Mouse (Mus musculus) midbrain, embryonic 11.5 days (tissue): Measurements from ENCODE around the gene Mapk13. TPM values are rescaled to one million over a fixed set of nuclear protein-coding genes. Genes with fewer than 3 reads are reported as not detected.
"Not testable (repeated sequence)": the region's sequence is repeated elsewhere in the genome, so short reads cannot be mapped to it uniquely, and the experiment has no call there.

ENCODE experiments used
- ATAC-seq: fragments of 200-750 bp; cut with Nextera tagmentation; 2 replicates; pipeline ENCODE4 v1.8.0; 2017; ENCODE audit warnings: moderate TSS enrichment, moderate library complexity; ENCODE audit not compliant: low FRiP score
- DNase-seq: peaks from one replicate; pipeline ENCODE4 v3.0.0; 2015; ENCODE audit warnings: low spot score; ENCODE audit errors: missing footprints
- H3K27ac ChIP-seq: fragments of 300-500 bp; sonication (generic); 2 replicates; pipeline ENCODE4 v1.5.1; 2014; ENCODE audit warnings: low read depth, low read length
- H3K27me3 ChIP-seq: fragments of 300-500 bp; sonication (generic); 2 replicates; pipeline ENCODE4 v1.6.1; 2014; ENCODE audit warnings: mild to moderate bottlenecking, low read length, moderate library complexity, mixed read lengths; ENCODE audit not compliant: control insufficient read depth, insufficient read depth
- H3K36me3 ChIP-seq: fragments of 300-500 bp; sonication (generic); 2 replicates; pipeline ENCODE4 v1.6.1; 2014; ENCODE audit warnings: mild to moderate bottlenecking, low read length, moderate library complexity, mixed read lengths; ENCODE audit not compliant: control insufficient read depth, insufficient read depth
- H3K4me1 ChIP-seq: fragments of 300-500 bp; sonication (generic); 2 replicates; pipeline ENCODE4 v1.6.1; 2014; ENCODE audit warnings: low read length; ENCODE audit not compliant: control insufficient read depth, insufficient read depth
- H3K4me2 ChIP-seq: fragments of 300-500 bp; sonication (generic); 2 replicates; pipeline ENCODE4 v1.6.1; 2014; ENCODE audit warnings: mild to moderate bottlenecking, moderate library complexity
- H3K4me3 ChIP-seq: fragments of 300-500 bp; sonication (generic); 2 replicates; pipeline ENCODE4 v1.5.1; 2014; ENCODE audit warnings: low read depth, low read length
- H3K9ac ChIP-seq: fragments of 300-500 bp; sonication (generic); 2 replicates; pipeline ENCODE4 v1.6.1; 2014; ENCODE audit warnings: low read length
- H3K9me3 ChIP-seq: fragments of 300-500 bp; sonication (generic); 2 replicates; pipeline ENCODE4 v1.6.1; 2016; ENCODE audit warnings: low read length; ENCODE audit not compliant: control insufficient read depth
- WGBS: fragments of 180-500 bp; shearing (Covaris S2); extraction: QIAGEN DNeasy Blood & Tissue Kit; methylation state at CpG from one replicate; pipeline ENCODE4 v1.1.7; 2014; 5-methylcytosine and 5-hydroxymethylcytosine counted together
- polyA plus RNA-seq: library from polyadenylated mRNA; unstranded; fragments of >200 nt; fragmentation: Nextera tagmentation; extraction: Ambion mirVana; gene quantifications from 2 replicates; pipeline ENCODE4 v1.2.1, GENCODE M21; 2014

Gene Mapk13
- polyA plus RNA-seq, result 1.1 and 1.2 TPM in 2 replicates

- H3K4me1 ChIP-seq, result peaks cover 11% of the 10 kb centered on the region
- H3K27me3 ChIP-seq, result peaks cover 31% of the 10 kb centered on the region
- DNase-seq (peak; percentile 83), ATAC-seq (no peak)
- H3K27ac ChIP-seq, result no peak within 1 kb of the TSS
- WGBS, result 3% methylated on average over 35 of the region's 58 CpGs
- no peaks in the 10 kb centered on the region for H3K36me3 ChIP-seq
- peak within 1 kb of the TSS; percentile 44 for H3K4me2 ChIP-seq
- H3K4me3 ChIP-seq, result peak within 1 kb of the TSS; percentile 27
- no peaks in the 10 kb centered on the region for H3K9me3 ChIP-seq
- H3K9ac ChIP-seq, result peak within 1 kb of the TSS; percentile 33; the same call in 1 of the 2 replicates
These were observed at the start of gene Mapk13 for GRCm38 (mm10) chr17:28769121-28769874. Gene Mapk13, plus strand, starts transcription at chr17:28769297.

- no peak within 1 kb of the TSS for H3K27ac ChIP-seq
- no peak for ATAC-seq
- no peak within 1 kb of the TSS for H3K4me2 ChIP-seq
- no peak for DNase-seq
- peaks cover 8% of the 10 kb centered on the region; the same call in 1 of the 2 replicates for H3K36me3 ChIP-seq
- no peak within 1 kb of the TSS for H3K4me3 ChIP-seq
- 91% methylated on average over 4 of the region's 4 CpGs for WGBS
- H3K27me3 ChIP-seq, result no peaks in the 10 kb centered on the region
- no peaks in the 10 kb centered on the region for H3K9me3 ChIP-seq
- no peak within 1 kb of the TSS for H3K9ac ChIP-seq
- no peaks in the 10 kb centered on the region for H3K4me1 ChIP-seq
These were observed 43.3 kb upstream of the Mapk13 start, which contains the start of gene AC170998.1 for GRCm38 (mm10) chr17:28725783-28726182. Gene AC170998.1, plus strand, starts transcription at chr17:28726083.

GRCm38 (mm10) chr17:28727511-28727910 is 41.6 kb upstream of the Mapk13 start:
- not testable (repeated sequence) for DNase-seq, H3K4me3 ChIP-seq, H3K27me3 ChIP-seq, H3K9me3 ChIP-seq, H3K9ac ChIP-seq, ATAC-seq, H3K4me1 ChIP-seq, H3K36me3 ChIP-seq, H3K4me2 ChIP-seq, H3K27ac ChIP-seq
- 92% methylated on average over 11 of the region's 11 CpGs for WGBS

- no peak overlapping the region for H3K27ac ChIP-seq
- H3K4me1 ChIP-seq, result no peaks in the 10 kb centered on the region
- H3K9me3 ChIP-seq, result no peaks in the 10 kb centered on the region
- DNase-seq, result no peak
- H3K4me3 ChIP-seq, result no peak overlapping the region
- no peak for ATAC-seq
- no peaks in the 10 kb centered on the region for H3K27me3 ChIP-seq
- WGBS, result 93% methylated on average over 6 of the region's 6 CpGs
- H3K36me3 ChIP-seq, result 0 out of 2 replicates have a peak, but pooled peaks cover 5% of the 10 kb centered on the region
- H3K4me2 ChIP-seq, result no peak overlapping the region
- H3K9ac ChIP-seq, result no peak overlapping the region
These were observed 33.6 kb upstream of the Mapk13 start for GRCm38 (mm10) chr17:28735317-28736105.

GRCm38 (mm10) chr17:28736486-28736885 is 32.6 kb upstream of the Mapk13 start:
- DNase-seq, result no peak
- no peak overlapping the region for H3K4me3 ChIP-seq
- no peak for ATAC-seq
- 0 out of 2 replicates have a peak, but pooled peaks cover 5% of the 10 kb centered on the region for H3K36me3 ChIP-seq
- no peak overlapping the region for H3K9ac ChIP-seq
- no peak overlapping the region for H3K27ac ChIP-seq
- H3K27me3 ChIP-seq, result no peaks in the 10 kb centered on the region
- H3K9me3 ChIP-seq, result no peaks in the 10 kb centered on the region
- no peaks in the 10 kb centered on the region for H3K4me1 ChIP-seq
- 81% methylated on average over 4 of the region's 4 CpGs for WGBS
- no peak overlapping the region for H3K4me2 ChIP-seq

- Histone ChIP-seq H3K27me3 (no peaks in the 10 kb centered on the region), H3K4me3 (no peak overlapping the region), H3K27ac (no peak overlapping the region), H3K4me2 (no peak overlapping the region), H3K9ac (no peak overlapping the region), H3K9me3 (no peaks in the 10 kb centered on the region), H3K36me3 (0 out of 2 replicates have a peak, but pooled peaks cover 2% of the 10 kb centered on the region), H3K4me1 (no peaks in the 10 kb centered on the region)
- ATAC-seq (no peak), DNase-seq (no peak)
- WGBS, result 85% methylated on average over 4 of the region's 4 CpGs
These were observed 31.1 kb upstream of the Mapk13 start for GRCm38 (mm10) chr17:28737973-28738372.

GRCm38 (mm10) chr17:28739244-28739643 is 29.9 kb upstream of the Mapk13 start:
- no peak for DNase-seq
- H3K4me2 ChIP-seq, result no peak overlapping the region
- H3K9ac ChIP-seq, result no peak overlapping the region
- H3K9me3 ChIP-seq, result no peaks in the 10 kb centered on the region
- no peaks in the 10 kb centered on the region for H3K4me1 ChIP-seq
- H3K4me3 ChIP-seq, result no peak overlapping the region
- H3K27me3 ChIP-seq, result no peaks in the 10 kb centered on the region
- no peak overlapping the region for H3K27ac ChIP-seq
- peaks cover 7% of the 10 kb centered on the region for H3K36me3 ChIP-seq
- no peak for ATAC-seq
- 96% methylated on average over 6 of the region's 6 CpGs for WGBS

- Histone ChIP-seq H3K27ac (no peak overlapping the region), H3K9ac (no peak overlapping the region), H3K4me3 (no peak overlapping the region), H3K36me3 (peaks cover 18% of the 10 kb centered on the region), H3K4me2 (no peak overlapping the region), H3K27me3 (no peaks in the 10 kb centered on the region), H3K9me3 (no peaks in the 10 kb centered on the region), H3K4me1 (no peaks in the 10 kb centered on the region)
- 94% methylated on average over 11 of the region's 11 CpGs for WGBS
- DNase-seq, result no peak
- ATAC-seq, result no peak
These were observed 25.8 kb upstream of the Mapk13 start for GRCm38 (mm10) chr17:28743145-28743866.
